Mouse (Mus musculus) frontal cortex, adult (tissue): ENCODE data around the gene 1700069L16Rik.

Source experiments
- ATAC-seq: cut with Nextera tagmentation; 2 replicates; pipeline ENCODE4 v1.9.2; 2017; ENCODE audit warnings: mild to moderate bottlenecking, moderate library complexity, mixed read lengths; ENCODE audit not compliant: low TSS enrichment

Gene 1700069L16Rik

GRCm38 (mm10) chr5:113734376-113734775, 9.8 kb upstream of the 1700069L16Rik start:
- no peak for ATAC-seq

GRCm38 (mm10) chr5:113732182-113732581, 7.6 kb upstream of the 1700069L16Rik start:
- ATAC-seq, result no peak

GRCm38 (mm10) chr5:113731174-113731573, 6.6 kb upstream of the 1700069L16Rik start:
- no peak for ATAC-seq

GRCm38 (mm10) chr5:113730641-113731121, 6.1 kb upstream of the 1700069L16Rik start:
- ATAC-seq, result peak; percentile 61

GRCm38 (mm10) chr5:113728691-113729090, 4.1 kb upstream of the 1700069L16Rik start:
- no peak for ATAC-seq

- no peak for ATAC-seq
Observed at GRCm38 (mm10) chr5:113728011-113728410, 3.4 kb upstream of the 1700069L16Rik start.

GRCm38 (mm10) chr5:113727238-113727637, 2.7 kb upstream of the 1700069L16Rik start:
- no peak for ATAC-seq

- ATAC-seq, result no peak
Observed at GRCm38 (mm10) chr5:113726618-113727017, 2.0 kb upstream of the 1700069L16Rik start.

- no peak for ATAC-seq
Observed at GRCm38 (mm10) chr5:113725417-113725816, 845 bp upstream of the 1700069L16Rik start.

- no peak for ATAC-seq
Observed at GRCm38 (mm10) chr5:113723567-113724237, 870 bp downstream of the 1700069L16Rik start.

GRCm38 (mm10) chr5:113722224-113723013, 2.2 kb downstream of the 1700069L16Rik start:
- no peak for ATAC-seq

GRCm38 (mm10) chr5:113719221-113719661, 5.3 kb downstream of the 1700069L16Rik start:
- no peak for ATAC-seq

- ATAC-seq, result peak; percentile 97
Observed at GRCm38 (mm10) chr5:113716581-113717388, 7.8 kb downstream of the 1700069L16Rik start.

GRCm38 (mm10) chr5:113712861-113713260, 11.7 kb downstream of the 1700069L16Rik start:
- ATAC-seq, result no peak

GRCm38 (mm10) chr5:113703803-113704585, 20.6 kb downstream of the 1700069L16Rik start:
- ATAC-seq, result no peak

GRCm38 (mm10) chr5:113700388-113701023, 24.1 kb downstream of the 1700069L16Rik start:
- ATAC-seq, result no peak

- ATAC-seq, result no peak
Observed at GRCm38 (mm10) chr5:113694415-113694814, 30.2 kb downstream of the 1700069L16Rik start.

GRCm38 (mm10) chr5:113694000-113694399, 30.6 kb downstream of the 1700069L16Rik start:
- ATAC-seq, result no peak

- no peak for ATAC-seq
Observed at GRCm38 (mm10) chr5:113693196-113693755, 31.3 kb downstream of the 1700069L16Rik start.

GRCm38 (mm10) chr5:113690866-113691265, 33.7 kb downstream of the 1700069L16Rik start:
- no peak for ATAC-seq
